Mouse (Mus musculus) T-cell, adult 2 months (primary cell): ENCODE measurements at regions not wholly inside any gene's neighbourhood (a gene's known extent, or its start where the extent isn't known, plus 50 kb on each side); places are given as distances from the start of the nearest gene placed in this dataset.

Source experiments
- DNase-seq: peaks from one replicate; pipeline ENCODE4 v3.0.0; 2022; ENCODE audit warnings: low spot score

DNA sequence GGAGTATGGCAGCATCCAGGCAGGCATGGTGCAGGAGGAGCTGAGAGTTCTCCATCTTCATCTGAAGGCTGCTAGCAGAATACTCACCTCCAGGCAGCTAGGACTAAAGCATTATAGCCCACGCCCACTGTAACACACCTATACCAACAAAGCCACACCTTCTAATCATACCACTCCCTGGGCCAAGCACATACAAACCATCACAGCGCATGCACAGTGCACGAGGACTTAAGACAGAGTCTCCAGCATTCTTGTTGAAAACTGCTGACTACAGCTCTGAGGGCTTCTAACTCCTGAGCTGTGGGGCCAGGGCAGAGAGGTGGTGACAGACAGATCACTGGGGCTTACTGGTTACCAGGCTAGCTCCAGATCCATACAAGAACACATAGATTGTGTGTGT is 68.0 kb upstream of the Cnot2 start:
- DNase-seq, result no peak

DNA sequence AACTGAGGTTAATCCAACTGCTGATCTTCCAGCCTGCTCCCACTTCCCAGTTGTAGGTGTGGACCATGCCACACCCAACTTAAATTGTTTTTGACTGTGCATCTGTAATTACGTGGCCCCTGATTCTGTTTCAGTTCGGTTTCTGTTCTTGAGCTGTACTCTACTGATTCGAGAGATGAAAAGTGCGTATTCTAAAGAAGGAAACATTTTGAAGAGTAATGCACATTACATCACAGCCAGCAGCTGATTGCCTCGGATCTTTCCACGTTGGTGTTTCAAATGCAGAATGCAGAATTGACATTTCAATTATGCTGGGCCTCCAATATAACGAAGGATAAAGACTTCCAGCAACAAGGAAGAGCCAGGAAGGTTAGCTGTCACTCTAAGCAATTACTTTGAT is 64.7 kb upstream of the Cnot2 start:
- DNase-seq, result no peak

DNA sequence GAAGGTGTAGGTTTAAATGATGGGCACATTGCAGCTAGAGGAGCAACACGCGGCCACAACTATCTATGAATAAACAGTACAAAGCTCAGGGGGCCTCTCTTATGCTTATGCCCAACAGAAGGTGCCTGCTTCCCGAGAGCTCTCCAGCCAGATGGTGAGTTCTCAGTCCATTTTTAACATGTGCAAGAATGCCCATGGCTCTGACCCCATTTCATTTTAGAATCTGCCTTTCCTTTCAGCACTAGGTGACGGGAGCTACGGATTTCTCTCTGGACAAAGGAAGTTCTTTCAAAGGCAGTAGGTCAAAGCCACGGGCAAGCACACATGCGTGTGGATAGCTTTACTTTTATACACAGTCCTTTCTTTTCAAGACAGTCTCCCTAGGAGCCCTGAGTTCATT is 64.3 kb upstream of the Cnot2 start:
- no peak for DNase-seq

DNA sequence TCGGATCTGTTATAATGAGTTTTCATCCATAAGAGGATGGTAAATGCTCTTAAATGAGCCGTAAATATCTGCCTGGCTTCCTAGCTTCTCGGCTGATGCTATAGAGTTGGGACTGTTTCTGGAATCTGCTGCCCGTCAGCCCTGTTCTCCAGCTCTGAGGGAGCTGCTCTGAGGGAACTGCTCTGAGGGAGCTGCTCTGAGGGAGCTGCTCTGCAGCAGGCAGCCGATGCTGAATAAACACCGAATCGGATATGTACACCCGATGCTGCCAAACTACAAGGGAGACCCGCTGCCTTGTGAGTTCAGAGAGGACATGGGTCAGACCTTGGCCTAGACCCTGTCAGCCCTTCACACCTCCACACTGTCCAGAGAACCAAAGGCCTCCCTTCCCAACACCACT is 63.8 kb upstream of the Cnot2 start:
- no peak for DNase-seq
